Mouse (Mus musculus) MEL (cell line): ENCODE measurements around the gene Pla2r1. TPM values are rescaled to one million over a fixed set of nuclear protein-coding genes. Genes with fewer than 3 reads are reported as not detected.

Experiments
- polyA plus RNA-seq, 2 experiments: library from polyadenylated mRNA; stranded (reverse) in 1 of 2; unstranded in 1 of 2; fragments of >175 nt in 1 of 2; fragments of >200 nt in 1 of 2; gene quantifications; 2 replicates each; pipeline versions ENCODE4 v1.2.1 to v1.2.4; 2012; ENCODE audit warnings: low replicate concordance in 2 of 2, low read depth in 1 of 2; ENCODE audit not compliant: insufficient read length in 2 of 2, insufficient read depth in 1 of 2, missing spikeins in 1 of 2
- total RNA-seq: library from RNA; depleted of rRNA; stranded (reverse); fragments of 300-350 nt; gene quantifications from 2 replicates; pipeline ENCODE4 v1.2.3, GENCODE M21; 2012; rRNA removed

The Pla2r1 gene
- total and polyA plus RNA-seq, 3 experiments, result not detected

Other genes starting within 250 kb of the Pla2r1 start
- gene Ly75, start 170.0 kb downstream of the Pla2r1 start, total RNA-seq, result 1.1 and 1.4 TPM in 2 replicates
- gene Ly75, start 170.0 kb downstream of the Pla2r1 start, polyA plus RNA-seq, result 1 to 10 TPM in 1 of 2 experiments, not detected in 1; 2.2 TPM
- not detected in 2 replicates for gene Itgb6, start 169.3 kb upstream of the Pla2r1 start, total RNA-seq
- not detected for gene Itgb6, start 169.3 kb upstream of the Pla2r1 start, polyA plus RNA-seq